Mouse (Mus musculus): ENCODE data around the gene Atp6v0e2. TPM values are rescaled to one million over a fixed set of nuclear protein-coding genes. Genes with fewer than 3 reads are reported as not detected.

Gene Atp6v0e2
- polyA plus RNA-seq, 1 experiment from 2014 or later, result 20.4 TPM

DNA sequence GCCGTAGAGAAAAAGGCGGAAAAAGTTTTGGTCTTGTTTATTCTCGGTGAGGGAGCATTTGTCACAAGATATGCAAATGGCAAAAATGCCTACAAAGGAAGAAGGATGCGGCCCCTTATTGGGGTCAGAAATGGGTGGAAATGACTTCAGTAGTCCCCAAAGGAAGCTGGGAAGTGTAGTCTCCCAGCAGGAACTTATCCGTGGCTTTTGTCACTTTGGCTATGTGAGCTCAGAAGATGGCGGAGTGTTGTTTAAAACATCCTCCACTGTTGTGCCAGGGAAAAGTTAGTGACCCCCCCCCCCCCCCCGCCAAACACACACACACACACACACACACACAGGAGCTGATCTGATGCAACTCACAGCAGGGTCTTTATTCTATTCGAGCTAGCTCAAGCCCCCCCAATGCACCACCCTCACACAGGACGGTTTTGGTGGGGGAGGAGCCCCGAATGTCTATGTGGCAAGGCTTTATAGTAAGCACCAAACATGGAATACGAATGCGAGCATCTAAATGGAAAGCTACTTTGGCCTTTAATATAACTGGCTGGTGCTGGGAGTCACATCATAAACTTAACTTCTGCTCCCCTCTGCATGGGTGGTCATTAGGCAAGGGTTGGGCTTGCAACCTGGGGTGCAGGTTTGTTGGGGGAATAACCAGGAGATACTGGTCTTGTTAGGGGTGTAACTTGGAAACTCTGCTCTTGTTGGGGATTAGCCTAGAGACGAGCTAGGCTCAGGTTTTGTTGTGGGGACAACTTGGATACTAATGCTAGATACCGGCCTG, 17.9 kb downstream of the Atp6v0e2 start:
- peak overlapping the region; percentile 97 for H3K27ac ChIP-seq (ENCODE audit: poor library complexity, severe bottlenecking)
- peak overlapping the region; percentile 60 for H3K4me3 ChIP-seq
- WGBS, result 36% methylated on average over 13 of the region's 14 CpGs
- peaks cover 13% of the 10 kb centered on the region for H3K4me1 ChIP-seq (replicated peaks)
- peak; percentile 76 for ATAC-seq (ENCODE audit: insufficient number of reproducible peaks, low FRiP score)
- no peaks in the 10 kb centered on the region for H3K9me3 ChIP-seq (replicated peaks)
- H3K36me3 ChIP-seq, result peaks cover 19% of the 10 kb centered on the region
- no peaks in the 10 kb centered on the region for H3K27me3 ChIP-seq (replicated peaks)
- H3K4me2 ChIP-seq, result peak overlapping the region; percentile 73
- H3K9ac ChIP-seq, result peak overlapping the region; percentile 70

- H3K9ac ChIP-seq, result no peak overlapping the region
- no peak for ATAC-seq (ENCODE audit: insufficient number of reproducible peaks, low FRiP score)
- H3K36me3 ChIP-seq, result peaks cover 19% of the 10 kb centered on the region
- no peaks in the 10 kb centered on the region for H3K27me3 ChIP-seq (replicated peaks)
- WGBS, result 80% methylated on average over 3 of the region's 3 CpGs
- peaks cover 13% of the 10 kb centered on the region for H3K4me1 ChIP-seq (replicated peaks)
- no peak overlapping the region for H3K4me2 ChIP-seq
- no peak overlapping the region for H3K4me3 ChIP-seq
- H3K27ac ChIP-seq (ENCODE audit: poor library complexity, severe bottlenecking), result 0 out of 2 replicates have a peak overlapping the region, but pooled peaks have one; percentile 97
- no peaks in the 10 kb centered on the region for H3K9me3 ChIP-seq (replicated peaks)
Measured at GRCm38 (mm10) chr6:48555956-48556355, 18.5 kb downstream of the Atp6v0e2 start.

DNA sequence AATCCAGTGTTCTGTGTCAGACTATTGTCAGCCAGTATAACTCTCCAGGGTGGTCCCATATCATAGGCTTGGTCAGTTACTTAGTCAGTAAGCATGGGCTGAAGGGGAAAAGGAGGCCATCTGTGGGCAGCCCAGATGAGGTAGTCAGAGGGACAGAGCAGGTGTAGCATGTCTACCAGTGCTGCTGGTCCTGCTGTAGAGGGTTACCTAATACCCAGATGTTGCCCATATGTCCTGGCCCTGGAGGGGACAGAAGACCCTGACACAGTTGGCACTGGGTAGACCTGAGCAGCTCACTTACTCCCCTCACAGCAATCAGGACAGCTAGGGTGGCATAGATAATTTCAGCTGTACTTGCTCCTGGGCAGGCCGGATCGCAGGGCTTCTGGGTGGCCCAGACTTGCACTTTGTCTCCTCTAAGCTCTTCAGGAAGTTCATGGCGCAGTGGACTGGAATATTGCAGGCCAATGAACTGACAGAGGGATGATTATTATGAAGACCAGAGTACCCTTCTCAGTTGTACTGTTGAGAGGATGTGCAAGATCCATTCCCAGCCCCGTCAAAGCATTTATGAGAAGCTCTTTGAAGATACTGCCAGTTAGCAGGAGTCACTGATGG, 28.4 kb downstream of the Atp6v0e2 start:
- H3K27me3 ChIP-seq (replicated peaks), result no peaks in the 10 kb centered on the region
- H3K9me3 ChIP-seq (replicated peaks), result no peaks in the 10 kb centered on the region
- H3K4me3 ChIP-seq, result no peak overlapping the region
- ATAC-seq (ENCODE audit: insufficient number of reproducible peaks, low FRiP score), result no peak
- no peak overlapping the region for H3K4me2 ChIP-seq
- no peak overlapping the region for H3K9ac ChIP-seq
- peak overlapping the region; percentile 45 for H3K27ac ChIP-seq (ENCODE audit: poor library complexity, severe bottlenecking)
- H3K36me3 ChIP-seq, result peaks cover 17% of the 10 kb centered on the region
- peaks cover 41% of the 10 kb centered on the region for H3K4me1 ChIP-seq (replicated peaks)
- 84% methylated on average over 4 of the region's 4 CpGs for WGBS

DNA sequence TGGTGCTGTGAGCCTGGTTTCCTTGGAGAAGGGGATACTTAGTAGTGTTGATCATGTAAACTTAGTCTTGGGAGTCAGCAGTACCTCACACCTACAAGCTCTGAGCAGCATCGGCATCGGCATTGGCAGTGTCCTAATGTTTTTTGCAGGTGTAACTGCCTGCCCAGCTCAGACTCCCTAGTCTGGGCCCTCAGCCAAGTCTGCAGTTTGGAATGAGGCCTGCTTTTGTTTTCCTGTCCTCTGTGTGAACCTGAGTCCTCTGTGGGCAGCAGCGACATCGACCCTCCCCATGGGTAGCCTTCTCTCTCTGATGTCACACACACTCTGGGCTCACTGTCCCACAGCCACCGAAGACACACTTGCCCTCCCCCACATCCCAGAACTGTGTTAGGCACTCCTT, 28.9 kb downstream of the Atp6v0e2 start:
- WGBS, result 20% methylated on average over 5 of the region's 5 CpGs
- Histone ChIP-seq H3K27ac (ENCODE audit: poor library complexity, severe bottlenecking) (peak overlapping the region; percentile 72), H3K9ac (no peak overlapping the region)

GRCm38 (mm10) chr6:48568036-48568984, 30.9 kb downstream of the Atp6v0e2 start:
- H3K4me3 ChIP-seq, result no peak overlapping the region
- H3K4me1 ChIP-seq (replicated peaks), result peaks cover 60% of the 10 kb centered on the region
- H3K27me3 ChIP-seq (replicated peaks), result no peaks in the 10 kb centered on the region
- peak overlapping the region; percentile 28 for H3K4me2 ChIP-seq
- 44% methylated on average over 21 of the region's 21 CpGs for WGBS
- peaks cover 16% of the 10 kb centered on the region for H3K36me3 ChIP-seq
- no peaks in the 10 kb centered on the region for H3K9me3 ChIP-seq (replicated peaks)
- ATAC-seq (ENCODE audit: insufficient number of reproducible peaks, low FRiP score), result peak; percentile 67
- no peak overlapping the region for H3K9ac ChIP-seq
- peak overlapping the region; percentile 45 for H3K27ac ChIP-seq (ENCODE audit: poor library complexity, severe bottlenecking)

More for the DNA sequence above, 28.9 kb downstream of the Atp6v0e2 start:
- Histone ChIP-seq H3K4me2 (no peak overlapping the region), H3K4me3 (no peak overlapping the region), H3K9me3 (replicated peaks) (no peaks in the 10 kb centered on the region), H3K4me1 (replicated peaks) (peaks cover 41% of the 10 kb centered on the region), H3K27me3 (replicated peaks) (no peaks in the 10 kb centered on the region), H3K36me3 (peaks cover 17% of the 10 kb centered on the region)
- peak; percentile 56; the same call in 1 of the 2 replicates for ATAC-seq (ENCODE audit: insufficient number of reproducible peaks, low FRiP score)

GRCm38 (mm10) chr6:48569065-48569807, 31.8 kb downstream of the Atp6v0e2 start:
- peak overlapping the region; percentile 45 for H3K27ac ChIP-seq (ENCODE audit: poor library complexity, severe bottlenecking)
- H3K4me2 ChIP-seq, result peak overlapping the region; percentile 28
- peaks cover 67% of the 10 kb centered on the region for H3K4me1 ChIP-seq (replicated peaks)
- peaks cover 12% of the 10 kb centered on the region for H3K36me3 ChIP-seq
- no peaks in the 10 kb centered on the region for H3K9me3 ChIP-seq (replicated peaks)
- no peak overlapping the region for H3K4me3 ChIP-seq
- H3K27me3 ChIP-seq (replicated peaks), result no peaks in the 10 kb centered on the region
- H3K9ac ChIP-seq, result no peak overlapping the region
- WGBS, result 52% methylated on average over 8 of the region's 8 CpGs
- ATAC-seq (ENCODE audit: insufficient number of reproducible peaks, low FRiP score), result no peak

DNA sequence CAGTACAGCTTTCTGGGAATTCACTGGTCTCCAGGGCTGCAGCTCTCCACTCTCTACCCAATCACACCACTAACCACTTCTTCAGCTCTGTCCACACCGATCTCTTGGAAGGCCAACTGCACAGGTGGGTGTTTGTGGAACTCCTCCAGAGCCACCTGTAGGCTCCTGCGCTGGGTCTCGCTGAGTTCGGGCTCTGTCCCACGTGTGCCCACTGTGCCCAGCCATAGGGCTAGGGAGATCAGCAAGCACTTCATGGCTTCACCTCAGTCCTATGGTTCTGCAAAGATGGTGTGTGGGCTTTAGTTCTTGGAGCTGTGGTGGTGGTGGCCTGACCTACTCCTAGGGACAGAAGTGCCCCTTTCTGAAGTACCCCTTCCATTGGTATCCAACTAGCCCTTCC, 34.6 kb downstream of the Atp6v0e2 start:
- peak overlapping the region; percentile 14; the same call in 1 of the 2 replicates for H3K4me2 ChIP-seq
- H3K4me1 ChIP-seq (replicated peaks), result peaks cover 51% of the 10 kb centered on the region
- 90% methylated on average over 5 of the region's 5 CpGs for WGBS
- H3K9ac ChIP-seq, result no peak overlapping the region
- H3K9me3 ChIP-seq (replicated peaks), result no peaks in the 10 kb centered on the region
- H3K36me3 ChIP-seq, result no peaks in the 10 kb centered on the region
- H3K4me3 ChIP-seq, result no peak overlapping the region
- H3K27me3 ChIP-seq (replicated peaks), result no peaks in the 10 kb centered on the region
- no peak for ATAC-seq (ENCODE audit: insufficient number of reproducible peaks, low FRiP score)
- peak overlapping the region; percentile 57 for H3K27ac ChIP-seq (ENCODE audit: poor library complexity, severe bottlenecking)

GRCm38 (mm10) chr6:48572572-48573061, 35.2 kb downstream of the Atp6v0e2 start, which contains the start of gene Rarres2:
Gene Rarres2, minus strand, starts transcription at chr6:48572789.
- no peaks in the 10 kb centered on the region for H3K27me3 ChIP-seq (replicated peaks)
- no peak for ATAC-seq (ENCODE audit: insufficient number of reproducible peaks, low FRiP score)
- peaks cover 47% of the 10 kb centered on the region for H3K4me1 ChIP-seq (replicated peaks)
- H3K27ac ChIP-seq (ENCODE audit: poor library complexity, severe bottlenecking), result peak within 1 kb of the TSS; percentile 57
- peak within 1 kb of the TSS; percentile 14 for H3K4me2 ChIP-seq
- no peak within 1 kb of the TSS for H3K4me3 ChIP-seq
- H3K9me3 ChIP-seq (replicated peaks), result no peaks in the 10 kb centered on the region
- H3K9ac ChIP-seq, result no peak within 1 kb of the TSS
- H3K36me3 ChIP-seq, result no peaks in the 10 kb centered on the region
- 22% methylated on average over 6 of the region's 6 CpGs for WGBS

- Histone ChIP-seq H3K4me2 (no peak overlapping the region), H3K4me3 (no peak overlapping the region), H3K27me3 (replicated peaks) (no peaks in the 10 kb centered on the region), H3K36me3 (no peaks in the 10 kb centered on the region), H3K9ac (no peak overlapping the region), H3K9me3 (replicated peaks) (no peaks in the 10 kb centered on the region), H3K27ac (ENCODE audit: poor library complexity, severe bottlenecking) (peak overlapping the region; percentile 57), H3K4me1 (replicated peaks) (peaks cover 46% of the 10 kb centered on the region)
- WGBS, result 19% methylated on average over 10 of the region's 10 CpGs
- ATAC-seq (ENCODE audit: insufficient number of reproducible peaks, low FRiP score), result peak; percentile 69
Measured at GRCm38 (mm10) chr6:48573280-48573679, 35.9 kb downstream of the Atp6v0e2 start.

DNA sequence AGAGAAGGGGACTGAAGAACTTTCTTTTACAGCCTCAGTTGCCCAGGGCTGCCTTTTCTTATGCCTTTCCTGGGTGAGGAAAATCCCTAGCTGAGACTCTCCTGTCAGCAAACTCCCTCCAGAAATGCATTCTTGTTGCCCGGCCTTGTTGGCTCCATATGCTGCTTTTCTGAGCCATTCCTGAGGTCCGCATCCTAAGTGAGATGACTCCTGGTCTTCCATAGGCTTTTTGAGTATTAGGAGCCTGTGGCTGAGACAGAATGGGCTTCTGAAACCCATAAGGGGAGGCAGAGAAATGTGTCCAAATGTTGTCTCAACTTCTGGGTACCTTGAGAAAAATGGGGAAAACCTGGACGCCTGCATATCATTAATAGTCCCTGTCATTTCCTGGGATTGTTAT, 36.6 kb downstream of the Atp6v0e2 start:
- H3K9ac ChIP-seq, result no peak overlapping the region
- no peak overlapping the region for H3K4me3 ChIP-seq
- H3K27ac ChIP-seq (ENCODE audit: poor library complexity, severe bottlenecking), result peak overlapping the region; percentile 14; the same call in 1 of the 2 replicates
- H3K27me3 ChIP-seq (replicated peaks), result no peaks in the 10 kb centered on the region
- no peaks in the 10 kb centered on the region for H3K36me3 ChIP-seq
- H3K9me3 ChIP-seq (replicated peaks), result no peaks in the 10 kb centered on the region
- H3K4me2 ChIP-seq, result no peak overlapping the region
- ATAC-seq (ENCODE audit: insufficient number of reproducible peaks, low FRiP score), result no peak
- H3K4me1 ChIP-seq (replicated peaks), result peaks cover 46% of the 10 kb centered on the region
- WGBS, result 55% methylated on average over 3 of the region's 3 CpGs

Data from heart, embryonic 12.5 days (tissue).